Mouse (Mus musculus): ENCODE results near the gene Tgfbrap1.

- no peak for TF ChIP-seq CTCF (IDR thresholded peaks at IDR 0.05; ENCODE audit: insufficient read depth, low read depth, low read length)
- TF ChIP-seq POLR2A (IDR thresholded peaks at IDR 0.05; ENCODE audit: insufficient read depth, low read depth, low read length) = no peak
These were observed 49.0 kb upstream of the Tgfbrap1 start for GRCm38 (mm10) chr1:43147474-43147873.
